In the genomic region with DNA sequence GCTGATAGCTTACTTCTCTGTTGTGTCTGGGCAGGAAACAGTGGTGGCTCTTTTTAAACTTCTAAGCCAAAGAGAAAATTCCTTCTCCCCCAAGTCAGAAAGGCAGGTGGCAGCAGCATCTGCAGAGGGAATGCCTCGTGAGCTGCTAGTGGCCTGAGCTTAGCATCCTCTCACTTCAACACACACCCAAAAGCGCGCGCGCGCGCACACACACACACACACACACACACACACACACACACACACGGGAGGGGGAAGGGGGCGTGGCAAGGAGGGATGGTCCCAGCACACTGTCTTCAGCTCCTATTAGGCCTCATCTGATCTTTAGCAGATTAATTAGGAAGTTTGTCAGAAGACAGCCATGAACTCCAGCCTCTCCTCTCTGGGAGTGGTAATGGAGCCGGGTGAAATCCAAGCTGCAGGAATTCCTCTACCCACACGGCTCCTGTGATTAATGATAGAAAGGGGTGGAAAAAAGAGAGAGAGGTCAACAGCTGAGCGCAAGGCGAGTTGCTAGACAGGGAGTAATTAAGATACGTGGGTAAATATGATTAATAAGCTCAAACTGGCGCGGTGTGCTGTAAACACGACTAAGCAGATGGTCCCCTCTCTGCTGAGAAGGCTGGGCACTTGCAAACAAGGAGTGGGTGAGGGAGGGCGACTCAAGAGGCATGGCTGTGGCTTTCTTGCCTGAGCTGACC, we compare ENCODE assay signal across 9 mouse cellular contexts.
DNase-seq lines count a peak whose midpoint lies in the region; ATAC-seq and TF ChIP-seq lines count a peak whose summit lies in the region.
"Had no signal": no experiment of that assay in that cellular context is flagged by ENCODE, and none has a peak within 500 bp of the region (broad histone marks: within the 10 kb centered on the region; RNA-seq: fewer than 3 reads in every experiment).

No protein-coding gene starts in this region.

- TF ChIP-seq POLR2A in kidney, adult 2 months (IDR thresholded peaks at IDR 0.05; ENCODE audit: low read depth, low read length): no peak

- ATAC-seq in neural tube, embryonic 13.5 days (ENCODE audit: low read depth): 0 out of 2 replicates have a peak, but pooled peaks have one; percentile 2

- H3K9ac ChIP-seq in neural tube, embryonic 13.5 days: 0 out of 2 replicates have a peak overlapping the region, but pooled peaks have one; percentile 10

- TF ChIP-seq CTCF in kidney, adult 2 months (conservative IDR thresholded peaks at IDR 0.05; ENCODE audit: insufficient read depth, insufficient read length, low read depth, low read length): no peak

- 22% methylated on average over 18 of the region's 18 CpGs for WGBS in kidney, adult 2 months
- WGBS in hindbrain, embryonic 10.5 days: 64% methylated on average over 18 of the region's 18 CpGs
- WGBS in neural tube, embryonic 13.5 days: 31% methylated on average over 18 of the region's 18 CpGs

- H3K36me3 ChIP-seq in kidney, adult 2 months (ENCODE audit: control insufficient read depth, insufficient read depth, low read length): no peaks in the 10 kb centered on the region
- no peaks in the 10 kb centered on the region for H3K36me3 ChIP-seq in hindbrain, embryonic 10.5 days
- H3K36me3 ChIP-seq in neural tube, embryonic 13.5 days: no peaks in the 10 kb centered on the region
- H3K36me3 ChIP-seq: G1E had no signal

- peak overlapping the region; percentile 42 for H3K4me2 ChIP-seq in neural tube, embryonic 13.5 days

- H3K9me3 ChIP-seq in hindbrain, embryonic 10.5 days: no peaks in the 10 kb centered on the region
- no peaks in the 10 kb centered on the region for H3K9me3 ChIP-seq in neural tube, embryonic 13.5 days
- H3K9me3 ChIP-seq: G1E had no signal

- no peaks in the 10 kb centered on the region for H3K27me3 ChIP-seq in kidney, adult 2 months (replicated peaks; ENCODE audit: control insufficient read depth, insufficient read depth, low read length)
- no peaks in the 10 kb centered on the region for H3K27me3 ChIP-seq in hindbrain, embryonic 10.5 days (ENCODE audit: insufficient read depth, poor library complexity, severe bottlenecking)
- H3K27me3 ChIP-seq in neural tube, embryonic 13.5 days: peaks cover 18% of the 10 kb centered on the region

- peak; percentile 32 for DNase-seq in kidney, postnatal 10 days
- DNase-seq in kidney, adult 2 months: no peak
- peak; percentile 39 for DNase-seq in embryo, embryonic 11.5 days (ENCODE audit: low read depth, low spot score)
- DNase-seq in hindbrain, embryonic 10.5 days (ENCODE audit: low spot score): peak; percentile 44
- no peak for DNase-seq in spleen, postnatal 4 days (ENCODE audit: low spot score in 2 of 2)
- DNase-seq in spleen, postnatal 14 days (ENCODE audit: low spot score in 2 of 2): no peak
- no peak for DNase-seq in MN1 (ENCODE audit: low spot score)

- no peaks in the 10 kb centered on the region for H3K4me1 ChIP-seq in kidney, adult 2 months (ENCODE audit: control insufficient read depth, insufficient read depth, low read length)
- H3K4me1 ChIP-seq in hindbrain, embryonic 10.5 days (replicated peaks): peaks cover 25% of the 10 kb centered on the region
- H3K4me1 ChIP-seq in neural tube, embryonic 13.5 days (replicated peaks): peaks cover 38% of the 10 kb centered on the region

- no peak overlapping the region for H3K4me3 ChIP-seq in kidney, adult 2 months (ENCODE audit: insufficient read depth, low read depth, low read length)
- no peak overlapping the region for H3K4me3 ChIP-seq in hindbrain, embryonic 10.5 days
- no peak overlapping the region for H3K4me3 ChIP-seq in neural tube, embryonic 13.5 days

- H3K27ac ChIP-seq in kidney, adult 2 months (ENCODE audit: insufficient read depth, low read depth, low read length): no peak overlapping the region
- no peak overlapping the region for H3K27ac ChIP-seq in hindbrain, embryonic 10.5 days
- peak overlapping the region; percentile 79 for H3K27ac ChIP-seq in neural tube, embryonic 13.5 days (replicated peaks)

Comparison
In these comparisons a context has a peak if more than half of its experiments do, and no peak if none do; other contexts are left out.
1. DNase-seq: peak in kidney, postnatal 10 days (single experiment), embryo, embryonic 11.5 days (single experiment) and hindbrain, embryonic 10.5 days (single experiment); none in kidney, adult 2 months (single experiment), spleen, postnatal 4 days (0 of 2), spleen, postnatal 14 days (0 of 2) and MN1 (single experiment).